In the genomic region with DNA sequence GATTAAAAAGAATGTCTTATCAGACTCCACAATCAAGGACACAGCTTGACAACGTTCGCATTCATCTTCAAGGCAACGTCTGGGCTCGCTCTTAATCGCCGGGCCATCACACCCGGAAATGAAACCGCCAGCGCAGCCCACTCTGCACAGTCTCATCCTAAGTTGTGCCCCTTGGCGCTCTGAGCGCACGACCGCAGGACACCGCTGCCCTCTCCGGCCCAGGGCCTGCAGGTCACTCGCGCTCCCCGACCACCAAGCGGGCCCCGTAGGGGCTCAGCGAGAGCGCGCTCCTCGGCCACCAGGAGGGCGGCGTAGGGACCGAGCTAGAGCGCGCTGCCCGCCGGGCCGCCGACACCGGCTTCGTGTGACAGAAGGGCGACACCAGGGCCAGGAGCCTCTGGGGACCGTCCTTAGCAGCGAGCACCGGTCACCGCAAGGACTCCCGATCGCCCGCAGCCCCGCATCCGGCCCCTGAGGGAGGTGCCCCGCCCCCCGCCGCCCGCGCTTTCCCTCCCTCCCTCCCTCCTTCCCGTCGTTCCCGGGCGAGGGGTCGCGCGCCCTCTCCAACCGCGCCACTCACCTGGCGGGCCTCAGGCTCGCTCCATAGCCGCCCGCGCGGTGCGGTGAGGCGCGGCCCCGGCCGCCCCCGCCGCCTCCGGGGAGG, we compare ENCODE assay signal across 8 mouse cellular contexts. TPM values are rescaled to one million over a fixed set of nuclear protein-coding genes. Genes with fewer than 3 reads are reported as not detected.
DNase-seq lines count a peak whose midpoint lies in the region; ATAC-seq and TF ChIP-seq lines count a peak whose summit lies in the region.

No protein-coding gene starts in this region.

- H3K27ac ChIP-seq in testis, adult 2 months (ENCODE audit: control insufficient read depth, insufficient read depth, low read depth, low read length) = peak overlapping the region; percentile 91
- H3K27ac ChIP-seq in forebrain, embryonic 15.5 days (replicated peaks) = peak overlapping the region; percentile 87
- peak overlapping the region; percentile 93 for H3K27ac ChIP-seq in hindbrain, embryonic 12.5 days
- H3K27ac ChIP-seq in limb, embryonic 13.5 days = peak overlapping the region; percentile 69
- H3K27ac ChIP-seq in midbrain, embryonic 12.5 days (replicated peaks) = peak overlapping the region; percentile 89
- peak overlapping the region; percentile 74 for H3K27ac ChIP-seq in spleen, adult 2 months (ENCODE audit: insufficient read depth, low read length)

- no peak for TF ChIP-seq CTCF in testis, adult 2 months (IDR thresholded peaks at IDR 0.05; ENCODE audit: control insufficient read depth, insufficient read depth, insufficient replicate concordance, low read depth, low read length)
- no peak for TF ChIP-seq CTCF in spleen, adult 2 months (IDR thresholded peaks at IDR 0.05; ENCODE audit: extremely low read depth, insufficient read depth, insufficient read length, insufficient replicate concordance)

- H3K4me3 ChIP-seq in testis, adult 2 months (ENCODE audit: control insufficient read depth, low read depth, low read length) = peak overlapping the region; percentile 92
- H3K4me3 ChIP-seq in forebrain, embryonic 15.5 days = peak overlapping the region; percentile 96
- peak overlapping the region; percentile 95 for H3K4me3 ChIP-seq in hindbrain, embryonic 12.5 days
- peak overlapping the region; percentile 92 for H3K4me3 ChIP-seq in limb, embryonic 13.5 days
- H3K4me3 ChIP-seq in midbrain, embryonic 12.5 days = peak overlapping the region; percentile 76
- peak overlapping the region; percentile 87 for H3K4me3 ChIP-seq in spleen, adult 2 months (ENCODE audit: extremely low read depth, insufficient read depth, insufficient read length)

- H3K36me3 ChIP-seq in testis, adult 2 months (ENCODE audit: control insufficient read depth, insufficient read depth, low read length) = peaks cover 1% of the 10 kb centered on the region; the same call in 1 of the 2 replicates
- H3K36me3 ChIP-seq in forebrain, embryonic 15.5 days = no peaks in the 10 kb centered on the region
- no peaks in the 10 kb centered on the region for H3K36me3 ChIP-seq in hindbrain, embryonic 12.5 days
- H3K36me3 ChIP-seq in limb, embryonic 13.5 days = peaks cover 12% of the 10 kb centered on the region
- H3K36me3 ChIP-seq in midbrain, embryonic 12.5 days = no peaks in the 10 kb centered on the region
- H3K36me3 ChIP-seq in spleen, adult 2 months (ENCODE audit: control insufficient read depth, insufficient read depth, low read length) = no peaks in the 10 kb centered on the region

- H3K27me3 ChIP-seq in testis, adult 2 months (ENCODE audit: control insufficient read depth, insufficient read depth, low read length) = no peaks in the 10 kb centered on the region
- no peaks in the 10 kb centered on the region for H3K27me3 ChIP-seq in forebrain, embryonic 15.5 days
- H3K27me3 ChIP-seq in hindbrain, embryonic 12.5 days = 0 out of 2 replicates have a peak, but pooled peaks cover 1% of the 10 kb centered on the region
- H3K27me3 ChIP-seq in limb, embryonic 13.5 days = peaks cover 8% of the 10 kb centered on the region; the same call in 1 of the 2 replicates
- peaks cover 23% of the 10 kb centered on the region for H3K27me3 ChIP-seq in midbrain, embryonic 12.5 days
- no peaks in the 10 kb centered on the region for H3K27me3 ChIP-seq in spleen, adult 2 months (ENCODE audit: control insufficient read depth, insufficient read depth, low read length)

- H3K4me2 ChIP-seq in forebrain, embryonic 15.5 days (replicated peaks) = peak overlapping the region; percentile 61
- H3K4me2 ChIP-seq in hindbrain, embryonic 12.5 days (replicated peaks) = peak overlapping the region; percentile 67
- peak overlapping the region; percentile 74 for H3K4me2 ChIP-seq in limb, embryonic 13.5 days (replicated peaks)
- H3K4me2 ChIP-seq in midbrain, embryonic 12.5 days (replicated peaks) = peak overlapping the region; percentile 71

- H3K4me1 ChIP-seq in testis, adult 2 months (ENCODE audit: control insufficient read depth, insufficient read depth, low read length) = peaks cover 2% of the 10 kb centered on the region; the same call in 1 of the 2 replicates
- H3K4me1 ChIP-seq in forebrain, embryonic 15.5 days = peaks cover 16% of the 10 kb centered on the region
- H3K4me1 ChIP-seq in hindbrain, embryonic 12.5 days = peaks cover 10% of the 10 kb centered on the region
- H3K4me1 ChIP-seq in limb, embryonic 13.5 days = peaks cover 10% of the 10 kb centered on the region
- H3K4me1 ChIP-seq in midbrain, embryonic 12.5 days = peaks cover 8% of the 10 kb centered on the region; the same call in 1 of the 2 replicates
- H3K4me1 ChIP-seq in spleen, adult 2 months (ENCODE audit: control insufficient read depth, insufficient read depth, insufficient read length) = peaks cover 2% of the 10 kb centered on the region

- ATAC-seq in forebrain, embryonic 15.5 days (replicated peaks) = peak; percentile 86
- ATAC-seq in hindbrain, embryonic 12.5 days (ENCODE audit: low FRiP score) = peak; percentile 86
- peak; percentile 89 for ATAC-seq in limb, embryonic 13.5 days (ENCODE audit: low FRiP score, low read depth)
- ATAC-seq in midbrain, embryonic 12.5 days (ENCODE audit: low FRiP score, low read depth) = peak; percentile 89

- no peaks in the 10 kb centered on the region for H3K9me3 ChIP-seq in forebrain, embryonic 15.5 days
- no peaks in the 10 kb centered on the region for H3K9me3 ChIP-seq in hindbrain, embryonic 12.5 days (replicated peaks)
- H3K9me3 ChIP-seq in limb, embryonic 13.5 days = no peaks in the 10 kb centered on the region
- H3K9me3 ChIP-seq in midbrain, embryonic 12.5 days = no peaks in the 10 kb centered on the region

- no peak; the same call in 1 of the 2 replicates for TF ChIP-seq POLR2A in testis, adult 2 months (IDR thresholded peaks at IDR 0.05; ENCODE audit: control insufficient read depth, low read depth, low read length)
- no peak for TF ChIP-seq POLR2A in spleen, adult 2 months (IDR thresholded peaks at IDR 0.05; ENCODE audit: low read depth, low read length)

- no peak for DNase-seq in testis, postnatal 10 days (ENCODE audit: low spot score)
- peak; percentile 34 for DNase-seq in c-Kit-positive CD71-negative TER-119-negative erythroid progenitor cells, embryonic 14.5 days (ENCODE audit: low read depth)
- peak; percentile 30 to 41 for DNase-seq in spleen, adult 2 months (ENCODE audit: low read depth in 1 of 2, low spot score in 2 of 2)

- WGBS in forebrain, embryonic 15.5 days = under 1% methylated on average over 55 of the region's 73 CpGs
- under 1% methylated on average over 49 of the region's 73 CpGs for WGBS in hindbrain, embryonic 12.5 days
- under 1% methylated on average over 59 of the region's 73 CpGs for WGBS in limb, embryonic 13.5 days
- under 1% methylated on average over 44 of the region's 73 CpGs for WGBS in midbrain, embryonic 12.5 days
- under 1% methylated on average over 61 of the region's 73 CpGs for WGBS in spleen, adult 2 months

- peak overlapping the region; percentile 91 for H3K9ac ChIP-seq in forebrain, embryonic 15.5 days (replicated peaks)
- H3K9ac ChIP-seq in hindbrain, embryonic 12.5 days = peak overlapping the region; percentile 94
- peak overlapping the region; percentile 83 for H3K9ac ChIP-seq in limb, embryonic 13.5 days
- H3K9ac ChIP-seq in midbrain, embryonic 12.5 days (replicated peaks) = peak overlapping the region; percentile 91

RNA-seq across cellular contexts. Expression of gene Fam20b, which starts 0.5 kb away (rescaled TPM):
- polyA plus RNA-seq in testis, adult 2 months (2012; rRNA removed) = 23.3 and 27.7 TPM in 2 replicates
- 26.2 and 27.8 TPM in 2 replicates for polyA plus RNA-seq in forebrain, embryonic 15.5 days (2015; fragmentation: Nextera tagmentation; extraction: Ambion mirVana)
- polyA plus RNA-seq in hindbrain, embryonic 12.5 days (2016; fragmentation: Nextera tagmentation; extraction: Ambion mirVana) = 29.7 and 32.1 TPM in 2 replicates
- 24.3 and 27.7 TPM in 2 replicates for polyA plus RNA-seq in limb, embryonic 13.5 days (2015; fragmentation: Nextera tagmentation; extraction: Ambion mirVana)
- 27.9 and 28.5 TPM in 2 replicates for polyA plus RNA-seq in midbrain, embryonic 12.5 days (2016; fragmentation: Nextera tagmentation; extraction: Ambion mirVana)
- 8.9 and 9.6 TPM in 2 replicates for polyA plus RNA-seq in spleen, adult 2 months (2012; rRNA removed)

RNA-seq across cellular contexts. Expression of gene Tor3a, which starts 44.3 kb away (rescaled TPM):
- 0.90 and 0.94 TPM in 2 replicates for polyA plus RNA-seq in testis, adult 2 months (2012; rRNA removed)
- polyA plus RNA-seq in forebrain, embryonic 15.5 days (2015; fragmentation: Nextera tagmentation; extraction: Ambion mirVana) = 3.9 and 4.0 TPM in 2 replicates
- 5.0 and 6.5 TPM in 2 replicates for polyA plus RNA-seq in hindbrain, embryonic 12.5 days (2016; fragmentation: Nextera tagmentation; extraction: Ambion mirVana)
- polyA plus RNA-seq in limb, embryonic 13.5 days (2015; fragmentation: Nextera tagmentation; extraction: Ambion mirVana) = 8.3 and 8.4 TPM in 2 replicates
- 2.9 and 4.8 TPM in 2 replicates for polyA plus RNA-seq in midbrain, embryonic 12.5 days (2016; fragmentation: Nextera tagmentation; extraction: Ambion mirVana)
- polyA plus RNA-seq in spleen, adult 2 months (2012; rRNA removed) = 32.2 and 65.8 TPM in 2 replicates
